Mouse (Mus musculus) large intestine, adult 2 months (tissue): ENCODE measurements around the gene Psen2. TPM values are rescaled to one million over a fixed set of nuclear protein-coding genes. Genes with fewer than 3 reads are reported as not detected.

Experiments used
- DNase-seq: peaks from one replicate; pipeline ENCODE4 v3.0.0-alpha.2; 2012; ENCODE audit warnings: low read depth, low spot score
- WGBS: fragments of 180-500 bp; shearing (Covaris S2); methylation state at CpG from one replicate; pipeline ENCODE4 v1.1.7; 2018; 5-methylcytosine and 5-hydroxymethylcytosine counted together
- polyA plus RNA-seq: library from polyadenylated mRNA; depleted of rRNA; stranded (reverse); fragments of >200 nt; gene quantifications from 2 replicates; pipeline ENCODE4 v1.2.3, GENCODE M21; 2012

Psen2 gene
- polyA plus RNA-seq, 1 experiment: 32.6 TPM

DNA sequence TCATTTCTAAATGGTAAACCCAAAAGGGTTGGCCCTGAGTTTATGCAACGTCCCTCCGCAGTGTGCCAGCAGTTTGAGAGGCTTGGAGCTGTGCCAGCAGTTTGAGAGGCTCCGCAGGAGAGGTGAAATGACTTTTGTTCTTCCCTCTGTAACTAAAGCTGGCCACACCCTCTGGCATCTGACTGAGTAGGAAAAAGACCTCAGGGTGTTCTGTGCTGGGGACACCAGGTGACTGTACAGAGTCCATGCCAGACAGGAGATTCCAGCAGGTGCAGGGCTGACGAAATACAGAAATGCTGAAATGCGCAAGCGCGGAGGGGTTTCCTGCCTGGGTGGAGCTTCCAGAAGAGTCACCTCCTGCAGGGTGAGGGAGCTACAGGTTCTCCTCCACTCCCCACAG, 16.4 kb upstream of the Psen2 start:
- 6% methylated on average over 7 of the region's 7 CpGs for WGBS
- peak; percentile 90 for DNase-seq

DNA sequence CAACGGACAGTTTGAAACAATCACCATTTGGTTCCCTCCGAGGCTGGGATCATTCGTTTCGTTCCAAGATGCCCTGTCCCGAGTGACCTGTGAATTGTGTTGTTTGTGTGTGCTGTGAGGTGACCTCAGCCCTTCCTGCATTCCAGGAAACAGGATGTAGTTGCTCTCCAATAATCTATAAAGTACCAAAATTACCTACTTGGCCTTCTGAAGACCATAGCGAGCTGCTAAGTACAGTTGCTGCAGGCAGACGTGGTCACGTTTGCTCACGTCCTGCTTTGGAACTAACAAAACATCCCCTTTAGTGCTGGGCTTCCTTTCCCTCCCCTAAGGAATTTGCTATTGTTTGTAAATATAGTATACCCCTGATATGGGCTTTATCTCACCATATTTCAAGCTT, 14.3 kb upstream of the Psen2 start:
- 81% methylated on average over 9 of the region's 9 CpGs for WGBS
- no peak for DNase-seq

DNA sequence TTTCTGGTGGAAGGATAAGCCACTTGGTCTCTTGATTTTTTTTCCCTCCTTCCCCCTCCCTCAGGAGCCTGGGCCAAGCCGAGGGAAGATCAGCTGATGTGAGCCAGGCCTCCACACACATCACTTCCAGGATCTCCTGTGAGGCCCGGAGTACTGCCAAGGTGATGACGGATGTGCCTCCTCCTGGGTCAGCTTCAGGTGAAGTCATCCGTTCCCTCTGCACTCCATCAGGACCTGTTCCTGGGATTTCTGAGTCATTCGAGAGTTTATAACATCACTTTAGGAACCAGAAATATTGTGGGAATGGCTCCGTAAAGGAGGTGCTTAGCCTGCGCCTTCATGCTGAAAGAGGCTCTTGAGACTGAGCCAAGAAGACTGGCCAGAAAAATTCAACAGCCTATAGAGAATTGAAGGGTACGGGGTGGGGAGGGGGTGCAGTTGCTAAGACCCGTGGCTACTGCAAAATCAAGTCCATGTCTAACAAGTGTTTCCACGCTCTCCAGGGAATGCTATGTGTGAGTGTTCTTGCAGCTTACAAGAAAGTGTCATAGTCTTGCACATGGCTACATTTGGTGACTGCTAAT, 11.6 kb upstream of the Psen2 start:
- DNase-seq: no peak
- WGBS: 78% methylated on average over 10 of the region's 10 CpGs

DNA sequence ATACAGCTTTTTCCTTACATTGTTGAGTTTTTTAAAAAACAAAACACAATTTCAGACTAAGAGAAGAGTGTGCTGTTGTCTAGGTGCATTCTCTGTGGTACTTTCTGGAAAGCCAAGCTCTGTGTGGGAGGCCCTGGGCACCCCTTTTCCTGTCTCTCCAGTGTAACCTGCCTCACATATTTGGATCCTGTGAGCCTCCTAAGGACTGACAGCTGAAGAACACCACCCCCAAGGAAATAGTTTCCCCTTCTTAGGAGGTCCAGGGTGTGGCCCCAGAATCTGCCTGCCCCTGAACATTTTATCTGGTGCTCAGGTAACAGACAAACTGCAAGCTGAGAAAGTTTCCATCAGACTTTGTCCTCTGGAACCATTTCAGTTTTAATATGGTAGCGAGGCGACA, 5.8 kb upstream of the Psen2 start:
- no peak for DNase-seq
- 31% methylated on average over 2 of the region's 2 CpGs for WGBS

DNA sequence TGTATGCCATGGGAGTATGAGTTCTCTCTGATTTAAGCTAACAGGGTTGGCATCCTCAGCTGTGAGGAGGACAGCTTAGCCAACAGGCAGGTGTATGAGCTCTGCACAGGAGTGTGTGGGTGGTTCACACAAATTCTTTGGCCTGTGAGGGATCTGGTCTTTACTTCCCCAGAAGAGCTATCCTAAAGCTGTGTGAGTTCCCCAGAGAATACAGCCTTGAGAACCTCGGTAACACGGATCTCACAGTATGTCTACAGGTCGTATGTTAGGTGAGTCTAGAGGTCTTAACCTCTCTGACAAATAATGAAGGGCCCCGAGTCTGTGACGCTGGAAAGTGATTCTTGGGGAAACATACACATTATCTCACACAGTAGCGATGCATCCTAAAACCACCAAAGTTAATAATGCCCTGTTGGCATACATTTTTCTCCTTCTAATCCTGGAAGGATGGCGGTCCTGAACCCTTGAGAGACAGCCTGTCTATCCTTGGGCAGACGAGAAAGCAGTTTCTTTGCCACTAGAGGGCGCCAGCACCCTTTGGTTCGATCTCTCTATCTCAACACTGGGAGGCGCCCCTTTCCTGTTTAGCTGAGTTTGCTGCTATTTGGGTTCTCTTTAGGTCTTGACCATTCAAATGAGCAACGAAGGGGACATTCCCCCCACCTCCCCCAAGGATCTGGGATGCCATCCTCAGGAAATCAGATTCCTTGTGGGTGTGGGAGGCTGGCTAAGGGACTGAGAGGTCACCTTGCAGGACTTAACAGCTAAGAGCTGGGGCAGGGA, 5.2 kb upstream of the Psen2 start:
- 16% methylated on average over 12 of the region's 12 CpGs for WGBS
- no peak for DNase-seq

DNA sequence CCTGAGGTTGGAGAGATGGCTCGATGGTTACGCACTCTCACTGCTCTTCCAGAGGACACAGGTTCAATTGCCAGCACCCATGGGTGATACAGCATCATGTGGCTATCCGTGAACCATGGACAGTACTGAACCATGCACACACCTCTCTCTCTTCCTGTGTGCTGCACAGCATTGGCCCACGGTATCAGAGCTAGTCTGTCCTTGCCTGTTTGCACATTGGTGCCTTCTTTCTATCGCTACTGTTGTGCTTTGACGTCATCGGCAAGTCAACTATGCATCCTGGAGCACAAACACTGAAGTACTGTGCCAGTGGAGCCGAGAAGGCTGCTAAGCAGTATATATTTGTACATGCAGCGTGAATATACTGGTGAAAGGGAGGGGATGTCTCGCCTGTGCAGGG, 3.9 kb upstream of the Psen2 start:
- 76% methylated on average over 10 of the region's 10 CpGs for WGBS
- no peak for DNase-seq

DNA sequence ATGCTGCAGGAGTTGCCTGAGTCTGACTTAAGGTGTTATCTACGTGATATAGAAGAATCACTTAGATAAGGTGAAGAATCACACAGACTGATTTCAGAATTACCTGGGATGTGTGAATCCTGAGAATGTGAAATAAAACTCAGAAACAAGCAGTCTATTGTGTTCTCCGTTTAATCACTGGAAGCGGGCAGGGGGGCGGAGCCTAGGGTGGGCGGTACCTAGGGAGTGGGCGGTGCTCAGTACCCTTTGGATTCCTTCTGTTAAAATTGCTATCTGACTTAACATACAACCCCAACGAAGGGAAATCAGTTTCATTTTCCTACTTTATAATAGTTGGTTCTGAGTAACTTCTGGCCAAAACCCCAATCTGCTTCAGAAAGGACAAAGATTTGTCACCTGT, 2.2 kb upstream of the Psen2 start:
- DNase-seq: no peak
- WGBS: 6% methylated on average over 7 of the region's 7 CpGs

DNA sequence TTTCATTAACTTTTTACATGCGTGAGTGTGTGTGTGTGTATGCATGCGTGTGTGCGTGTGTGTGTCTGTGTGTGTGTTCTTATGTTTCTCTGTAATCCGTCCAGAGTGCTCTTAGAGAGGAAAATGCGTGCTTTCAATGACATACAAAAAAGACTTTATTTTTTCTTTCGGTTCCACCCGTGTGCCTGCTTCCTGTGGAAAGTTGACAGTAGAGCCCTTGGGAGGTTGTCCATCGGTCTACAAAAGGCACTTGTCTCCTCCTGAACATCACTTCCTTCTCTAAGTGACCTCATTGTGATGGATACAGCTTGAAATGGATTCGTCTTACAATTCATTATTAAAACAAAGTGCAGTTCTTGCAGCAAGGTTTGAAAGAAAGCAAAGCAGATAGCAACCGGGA, 1.6 kb upstream of the Psen2 start:
- DNase-seq: no peak
- WGBS: 31% methylated on average over 10 of the region's 10 CpGs

DNA sequence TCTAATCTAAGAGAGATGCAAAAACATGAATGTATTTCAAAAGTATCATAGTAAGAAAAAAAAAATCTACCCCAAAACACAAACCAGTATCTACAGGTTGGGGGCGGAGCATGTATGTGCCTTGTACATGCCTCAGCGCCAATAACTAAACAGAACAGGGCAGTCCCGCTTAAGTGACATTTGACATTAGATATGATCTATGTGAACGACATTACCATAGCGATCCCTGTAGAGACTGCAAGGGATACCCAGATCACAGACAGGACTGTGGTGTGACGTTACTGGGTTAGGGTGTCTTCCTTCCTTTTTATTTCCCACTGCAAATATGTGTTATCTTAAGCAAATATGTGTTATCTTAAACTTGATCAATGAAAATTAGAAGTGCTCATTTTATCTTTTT, 1.2 kb upstream of the Psen2 start:
- DNase-seq: no peak
- WGBS: 57% methylated on average over 6 of the region's 6 CpGs

DNA sequence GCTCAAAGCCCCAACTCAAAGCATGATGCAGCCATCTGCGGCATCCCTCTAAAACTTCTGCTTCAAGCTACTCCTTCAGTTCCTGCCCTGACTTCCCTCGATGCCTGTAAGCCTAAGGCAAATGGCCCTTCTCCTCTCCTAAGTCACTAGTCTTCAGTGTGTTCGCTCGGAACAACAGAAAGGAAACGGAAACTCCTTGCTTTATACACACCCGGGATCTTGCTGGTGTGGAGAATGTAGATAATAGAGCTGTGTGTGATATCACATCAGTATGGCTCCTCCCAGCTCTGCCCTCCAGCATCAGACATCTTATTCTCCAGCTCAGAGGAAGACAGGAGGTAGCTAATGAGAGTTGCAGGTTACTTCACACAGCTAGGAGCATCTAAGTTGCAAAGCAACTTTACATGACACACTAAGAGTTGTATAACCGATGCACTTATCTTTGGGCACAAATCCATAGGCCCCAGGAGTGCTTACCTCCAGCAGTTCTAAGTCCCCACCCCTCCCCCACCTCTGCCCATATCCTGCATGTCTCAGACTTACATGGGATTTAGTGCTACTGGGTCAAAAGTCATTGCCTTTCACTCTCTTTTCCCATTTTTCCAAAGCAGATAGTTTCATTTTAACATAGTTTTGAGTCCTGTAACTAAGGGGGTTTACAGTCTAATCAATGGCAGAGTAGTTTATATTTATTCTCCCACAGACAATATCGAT, 1.2 kb downstream of the Psen2 start:
- DNase-seq: no peak
- WGBS: 72% methylated on average over 8 of the region's 8 CpGs

DNA sequence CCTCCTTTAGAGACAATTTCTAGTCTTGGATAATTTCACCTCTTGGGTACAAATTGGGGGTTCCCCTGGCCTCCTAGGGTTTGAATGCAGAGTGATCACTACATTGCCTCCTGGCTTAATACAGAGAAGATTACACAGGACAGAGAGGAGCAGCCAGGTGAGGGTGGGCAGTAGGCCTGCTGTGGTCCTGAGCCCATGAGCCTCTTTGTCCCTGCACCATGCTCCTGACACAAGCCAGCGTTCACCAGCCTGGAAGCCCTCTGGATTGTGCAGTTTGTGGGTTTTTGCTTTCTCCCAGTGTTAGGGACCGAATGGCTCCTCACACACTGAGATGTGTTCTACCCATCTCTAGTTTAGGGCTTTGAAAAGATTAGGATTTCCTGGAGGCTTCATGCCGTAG, 1.8 kb downstream of the Psen2 start:
- WGBS: 93% methylated on average over 3 of the region's 3 CpGs
- DNase-seq: no peak

DNA sequence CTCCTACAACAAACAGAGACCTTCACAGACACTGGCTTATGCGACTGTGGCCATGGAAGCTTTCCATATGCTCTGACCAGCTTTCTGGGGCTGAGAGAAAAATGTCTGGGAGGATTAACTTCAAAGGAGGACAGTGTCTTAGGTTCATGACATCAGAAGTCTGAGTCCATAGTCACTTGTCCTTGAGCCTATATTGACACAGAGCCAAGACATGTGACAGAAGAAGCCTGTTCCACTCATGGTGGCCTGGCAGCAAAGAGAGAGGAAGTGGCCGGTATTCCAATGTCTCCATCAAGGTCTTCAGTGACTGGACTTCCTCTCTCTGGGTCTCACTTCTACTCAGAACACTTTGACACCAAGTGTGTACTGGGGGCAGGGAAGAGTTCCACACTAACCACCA, 2.4 kb downstream of the Psen2 start:
- no peak for DNase-seq
- WGBS: 64% methylated on average over 2 of the region's 2 CpGs

DNA sequence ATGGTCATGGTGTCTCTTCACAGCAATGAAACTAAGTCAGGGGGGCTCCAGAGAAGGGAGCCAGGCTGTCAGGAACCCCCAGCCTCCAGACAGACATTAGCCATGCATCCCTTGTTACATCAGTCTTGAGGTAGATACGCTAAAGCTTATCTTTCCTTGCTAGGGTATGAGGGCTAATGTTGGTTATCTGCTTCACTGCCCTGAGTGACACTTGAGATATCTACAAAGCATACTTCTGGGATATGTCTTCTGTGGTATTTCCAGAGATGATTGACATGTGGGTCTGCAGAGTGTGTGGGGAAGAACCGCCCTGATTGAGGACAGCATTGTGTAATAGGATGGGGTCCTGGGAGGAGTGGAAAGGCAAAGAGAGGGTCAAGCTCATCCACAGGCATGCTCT, 3.5 kb downstream of the Psen2 start:
- DNase-seq: no peak
- whole genome bisulfite sequencing: 91% methylated on average over 2 of the region's 2 CpGs

DNA sequence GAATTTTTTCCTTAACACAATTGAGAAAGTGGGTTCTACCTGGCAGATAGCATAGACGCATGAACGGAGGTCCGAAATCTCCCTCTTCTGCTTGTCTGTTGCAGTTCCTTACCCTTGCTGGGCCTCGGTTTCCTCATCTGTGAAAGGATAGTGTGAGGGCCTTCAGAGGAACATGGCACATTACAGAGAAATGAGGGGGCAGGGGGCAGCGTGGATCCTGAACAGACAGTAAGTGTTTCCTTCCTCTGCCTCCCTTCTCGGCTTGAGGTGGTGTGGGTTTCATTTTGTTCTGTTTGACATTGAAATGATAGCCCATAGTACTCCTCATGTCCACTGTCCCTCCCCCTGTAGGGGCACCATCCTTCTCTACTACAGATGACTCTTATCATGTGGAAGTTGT, 5.8 kb downstream of the Psen2 start:
- WGBS: 98% methylated on average over 6 of the region's 6 CpGs

DNA sequence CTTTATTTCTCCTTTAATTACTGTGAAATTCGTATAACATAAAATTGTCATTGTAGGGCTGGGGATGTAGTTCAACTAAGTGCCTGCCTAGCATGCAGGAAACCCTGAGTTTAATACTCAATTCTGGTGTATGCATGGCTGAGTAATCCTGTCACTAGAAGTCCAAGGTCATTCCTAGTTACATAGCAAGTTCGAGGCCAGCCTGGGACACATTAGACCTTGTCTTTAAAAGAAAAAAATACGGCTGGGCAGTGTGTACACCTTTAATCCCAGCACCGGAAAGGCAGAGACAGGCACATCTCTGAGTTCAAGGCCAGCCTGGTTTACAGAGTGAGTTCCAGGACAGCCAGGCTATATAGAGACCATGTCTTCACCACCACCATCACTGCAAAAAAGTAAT, 6.4 kb downstream of the Psen2 start:
- 37% methylated on average over 4 of the region's 4 CpGs for WGBS
- DNase-seq: no peak

More for the DNA sequence above, 5.8 kb downstream of the Psen2 start:
- no peak for DNase-seq

DNA sequence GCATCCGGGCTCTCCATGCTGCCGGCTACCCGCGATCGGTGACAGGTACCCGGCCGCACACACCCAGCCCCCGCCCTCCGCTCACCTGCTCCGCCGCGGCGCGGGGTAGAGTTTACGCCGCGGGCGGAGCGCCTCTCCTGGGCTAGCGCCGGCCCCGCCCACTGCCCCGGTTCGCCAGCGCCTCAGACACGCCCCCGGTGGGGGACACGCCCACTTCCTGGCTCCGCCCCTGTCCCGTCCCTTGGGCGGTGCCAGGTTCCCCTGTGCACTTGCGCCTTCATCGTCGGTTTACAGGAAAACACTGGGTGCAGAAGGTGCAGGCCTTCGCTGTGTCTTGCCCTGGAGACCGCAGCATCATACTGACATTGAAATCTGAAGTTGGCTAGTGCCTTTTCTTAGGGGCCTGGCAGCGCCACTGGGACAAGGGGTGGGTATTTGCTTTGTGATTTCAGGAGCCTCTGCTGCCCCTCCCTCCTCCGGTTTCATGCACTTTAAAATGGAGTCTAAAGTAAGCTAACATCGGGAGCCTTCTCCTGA, 7.0 kb downstream of the Psen2 start:
- under 1% methylated on average over 39 of the region's 39 CpGs for WGBS
- DNase-seq: peak; percentile 83

DNA sequence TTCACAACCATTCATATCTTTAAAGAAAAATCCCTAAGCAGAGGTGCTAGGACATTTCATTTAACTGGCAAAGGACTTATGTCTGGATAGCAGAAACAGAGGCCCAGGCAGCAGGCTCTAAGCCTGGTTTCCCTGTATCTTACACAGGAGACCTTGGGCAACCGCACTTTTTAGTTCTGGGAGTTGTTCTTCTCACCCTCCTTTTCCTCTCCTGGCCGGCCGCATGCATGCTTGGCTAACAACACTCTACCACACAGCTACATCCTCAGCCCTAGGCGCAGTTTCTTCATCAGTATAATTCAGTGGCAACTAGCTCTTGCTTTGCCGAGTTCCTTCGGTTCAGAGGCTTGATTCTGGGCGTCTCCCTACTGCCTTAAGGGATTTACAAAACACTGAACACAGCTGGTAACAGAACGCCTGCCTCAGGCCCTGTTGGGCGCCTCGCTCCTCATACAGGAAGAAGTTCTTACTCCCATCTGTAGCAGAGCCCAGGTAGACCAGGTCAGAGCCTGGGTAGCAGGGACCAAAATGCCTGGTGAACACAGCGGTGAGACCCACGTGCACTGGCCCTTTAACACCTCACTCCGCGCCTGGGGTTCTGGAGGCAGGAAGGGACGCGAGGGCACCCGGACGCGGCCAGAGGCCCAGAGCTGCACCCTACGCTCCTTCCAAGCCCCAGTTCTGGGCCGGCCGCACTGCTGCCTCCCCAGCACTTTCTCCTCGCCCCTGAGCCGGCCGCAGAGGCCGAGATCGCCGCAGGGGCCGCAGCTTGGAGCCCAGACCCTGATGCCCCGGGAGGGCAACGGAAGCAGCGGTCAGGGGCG, 7.7 kb downstream of the Psen2 start:
- 1% methylated on average over 33 of the region's 33 CpGs for WGBS
- no peak for DNase-seq

DNA sequence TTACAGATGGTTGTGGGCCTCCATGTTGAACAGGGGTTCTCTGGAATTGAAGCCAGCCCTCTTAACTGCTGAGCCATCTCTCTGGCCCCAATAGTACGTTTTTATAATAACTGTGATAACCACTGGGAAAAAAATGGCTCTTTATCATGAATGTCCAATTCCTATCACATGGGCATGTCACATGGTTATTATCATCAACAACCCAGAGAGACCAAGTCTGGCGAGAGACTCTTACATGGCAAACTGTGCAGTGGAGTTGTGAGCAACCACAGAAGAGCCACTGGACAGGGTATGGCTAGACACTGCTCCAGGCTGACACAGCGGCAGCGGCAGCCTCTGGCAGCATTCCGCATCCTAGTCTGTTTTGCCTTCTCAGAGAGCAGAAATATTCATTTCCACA, 8.9 kb downstream of the Psen2 start:
- 92% methylated on average over 5 of the region's 5 CpGs for WGBS
- DNase-seq: no peak

DNA sequence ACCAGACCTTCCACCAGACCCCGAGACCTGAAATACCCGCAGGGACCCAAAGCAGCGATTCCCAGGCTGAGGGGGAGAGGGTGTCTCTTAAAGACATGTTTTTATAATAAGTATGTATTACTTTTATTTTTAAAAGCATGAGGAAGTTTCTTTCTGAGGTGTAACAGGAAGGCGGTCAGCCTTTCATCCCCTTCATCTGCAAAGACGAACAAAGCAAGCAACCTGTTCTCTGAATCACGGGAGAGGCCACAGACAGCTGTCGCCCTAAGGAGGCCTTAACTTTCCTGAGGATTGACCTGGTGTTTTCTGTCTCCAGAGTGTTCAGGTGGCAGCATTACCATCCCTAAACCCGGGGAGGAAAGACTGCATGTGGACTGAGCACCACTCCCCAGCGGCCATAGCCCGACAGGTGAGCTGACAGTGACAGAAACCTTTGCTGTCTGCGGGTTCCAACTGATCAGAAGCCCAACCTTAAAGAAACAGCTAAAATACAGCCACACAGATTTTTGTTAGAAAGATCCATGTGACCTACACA, 10.5 kb downstream of the Psen2 start:
- WGBS: 77% methylated on average over 11 of the region's 11 CpGs
- no peak for DNase-seq
